Mouse (Mus musculus): ENCODE measurements around the gene Pccb. TPM values are rescaled to one million over a fixed set of nuclear protein-coding genes. Genes with fewer than 3 reads are reported as not detected.

The Pccb gene
- polyA plus RNA-seq, 1 experiment, result 63.8 TPM

- Histone ChIP-seq H3K4me3 (replicated peaks; ENCODE audit: extremely low read depth, low read depth, low read length) (peak within 1 kb of the TSS; percentile 96), H3K4me1 (ENCODE audit: control insufficient read depth, insufficient read depth, low read length) (peaks cover 6% of the 10 kb centered on the region)
- peak; percentile 89; the same call in 1 of the 2 replicates for TF ChIP-seq POLR2A (IDR thresholded peaks at IDR 0.05; ENCODE audit: borderline replicate concordance, extremely low read depth, low read depth, low read length)
- no peak for TF ChIP-seq CTCF (IDR thresholded peaks at IDR 0.05; ENCODE audit: insufficient read depth, low read length)
- DNase-seq, result no peak
- under 1% methylated on average over 43 of the region's 43 CpGs for WGBS
Observed at GRCm38 (mm10) chr9:101073987-101074331, 39.3 kb upstream of the Pccb start, which contains the start of gene Msl2. Msl2 (plus strand) TSS chr9:101074101.

DNA sequence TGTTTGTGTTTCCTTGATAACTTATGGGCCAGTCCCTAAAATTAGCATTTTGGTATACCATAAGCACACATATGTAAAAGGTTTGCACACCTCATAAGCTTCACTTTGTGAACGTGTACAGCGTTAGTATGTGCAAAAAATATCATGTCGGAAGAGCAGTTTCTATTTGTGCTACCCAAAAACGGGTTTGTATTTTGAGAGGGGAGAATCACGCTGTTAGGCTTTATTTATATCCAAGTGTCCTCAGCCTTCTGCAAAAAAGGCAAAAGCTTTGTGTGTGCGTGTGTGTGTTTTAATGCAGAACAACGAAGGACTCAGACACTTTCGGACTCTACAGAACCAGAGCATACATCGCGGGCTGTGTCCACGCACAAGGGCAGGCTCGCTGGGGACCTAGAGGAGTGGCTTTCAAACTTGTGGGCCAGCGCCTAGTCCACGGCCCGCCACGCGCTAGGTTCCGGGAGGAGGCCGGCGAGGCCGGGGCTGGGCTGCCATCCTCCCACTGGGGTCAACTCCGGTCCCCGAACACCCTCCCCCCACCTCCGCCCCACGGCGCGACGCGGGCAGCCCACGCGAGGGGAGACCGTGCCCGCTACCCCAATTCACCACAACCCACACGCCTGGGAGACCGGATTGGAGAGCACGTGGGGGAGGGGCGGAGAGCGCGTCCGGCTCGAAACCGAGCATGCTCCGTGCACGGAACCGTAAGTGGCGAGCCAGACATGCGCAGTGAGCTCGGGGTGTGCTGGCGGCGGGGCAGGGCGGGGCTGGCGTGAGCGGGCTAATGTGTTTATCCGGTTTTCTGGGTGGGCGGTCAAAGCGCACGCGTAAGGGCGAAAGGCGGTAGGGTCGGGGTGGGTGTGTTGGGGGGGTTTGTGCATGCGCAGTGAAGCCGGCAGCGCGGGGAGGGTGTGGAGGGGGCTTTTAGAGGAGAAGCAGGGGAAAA is 38.6 kb upstream of the Pccb start:
- no peak for TF ChIP-seq CTCF (IDR thresholded peaks at IDR 0.05; ENCODE audit: insufficient read depth, low read length)
- TF ChIP-seq POLR2A (IDR thresholded peaks at IDR 0.05; ENCODE audit: borderline replicate concordance, extremely low read depth, low read depth, low read length), result peak; percentile 77
- peaks cover 3% of the 10 kb centered on the region for H3K4me1 ChIP-seq (ENCODE audit: control insufficient read depth, insufficient read depth, low read length)
- peak; percentile 99 for DNase-seq
- under 1% methylated on average over 64 of the region's 65 CpGs for WGBS
- H3K4me3 ChIP-seq (replicated peaks; ENCODE audit: extremely low read depth, low read depth, low read length), result peak overlapping the region; percentile 96

- TF ChIP-seq CTCF (IDR thresholded peaks at IDR 0.05; ENCODE audit: insufficient read depth, low read length) (no peak), POLR2A (IDR thresholded peaks at IDR 0.05; ENCODE audit: borderline replicate concordance, extremely low read depth, low read depth, low read length) (no peak)
- no peak for DNase-seq
- Histone ChIP-seq H3K4me3 (replicated peaks; ENCODE audit: extremely low read depth, low read depth, low read length) (no peak overlapping the region), H3K4me1 (ENCODE audit: control insufficient read depth, insufficient read depth, low read length) (peaks cover 1% of the 10 kb centered on the region)
- 41% methylated on average over 5 of the region's 5 CpGs for WGBS
Observed at GRCm38 (mm10) chr9:101072506-101072905, 37.8 kb upstream of the Pccb start.

DNA sequence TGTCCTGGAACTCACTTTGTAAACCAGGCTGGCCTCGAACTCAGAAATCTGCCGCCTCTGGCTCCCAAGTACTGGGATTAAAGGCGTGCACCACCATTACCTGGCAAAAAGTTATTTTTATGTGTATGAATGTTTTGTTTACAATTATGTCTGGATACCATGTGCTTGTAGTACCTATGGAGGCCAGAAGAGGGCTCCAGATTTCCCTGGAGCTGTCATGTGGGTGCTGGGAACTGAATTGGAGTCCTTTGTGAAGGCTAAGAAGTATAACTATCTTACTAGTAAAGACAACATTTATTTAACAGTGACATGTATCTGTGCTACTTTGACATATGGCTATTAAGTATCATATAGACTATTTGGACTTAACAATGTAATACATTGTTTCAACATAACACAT is 35.1 kb upstream of the Pccb start:
- DNase-seq, result no peak
- 99% methylated on average over 3 of the region's 3 CpGs for WGBS
- TF ChIP-seq CTCF (IDR thresholded peaks at IDR 0.05; ENCODE audit: insufficient read depth, low read length), result no peak
- no peak for TF ChIP-seq POLR2A (IDR thresholded peaks at IDR 0.05; ENCODE audit: borderline replicate concordance, extremely low read depth, low read depth, low read length)

DNA sequence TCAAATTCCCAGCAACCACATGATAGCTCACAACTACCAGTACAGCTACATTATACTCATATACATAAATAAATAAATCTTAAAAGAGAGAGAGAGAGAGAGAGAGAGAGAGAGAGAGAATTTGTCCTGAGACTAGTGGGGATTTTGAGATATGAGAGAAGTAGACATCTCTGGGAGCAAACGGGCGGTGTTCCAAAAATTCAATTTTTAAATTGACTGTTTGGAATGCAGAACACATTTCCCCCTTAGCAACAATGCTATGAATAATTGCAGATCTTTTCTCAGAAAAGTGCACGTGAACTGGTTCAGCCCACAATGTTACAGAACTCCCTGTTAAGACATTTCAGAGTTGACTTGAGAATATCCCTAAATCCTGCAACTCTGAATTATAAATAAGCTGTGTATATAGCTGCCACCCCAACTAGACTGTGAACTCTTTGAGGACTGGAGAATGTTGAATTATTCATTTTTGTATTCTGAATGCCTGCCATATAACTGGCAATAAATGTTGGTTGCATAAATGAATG is 30.4 kb upstream of the Pccb start:
- no peak for DNase-seq
- Histone ChIP-seq H3K4me3 (replicated peaks; ENCODE audit: extremely low read depth, low read depth, low read length) (no peak overlapping the region), H3K4me1 (ENCODE audit: control insufficient read depth, insufficient read depth, low read length) (no peaks in the 10 kb centered on the region)
- 77% methylated on average over 3 of the region's 3 CpGs for WGBS
- TF ChIP-seq POLR2A (IDR thresholded peaks at IDR 0.05; ENCODE audit: borderline replicate concordance, extremely low read depth, low read depth, low read length) (no peak), CTCF (IDR thresholded peaks at IDR 0.05; ENCODE audit: insufficient read depth, low read length) (no peak)

More for the DNA sequence above, 35.1 kb upstream of the Pccb start:
- Histone ChIP-seq H3K4me3 (replicated peaks; ENCODE audit: extremely low read depth, low read depth, low read length) (no peak overlapping the region), H3K4me1 (ENCODE audit: control insufficient read depth, insufficient read depth, low read length) (no peaks in the 10 kb centered on the region)

- no peak for DNase-seq
- Histone ChIP-seq H3K4me1 (ENCODE audit: control insufficient read depth, insufficient read depth, low read length) (no peaks in the 10 kb centered on the region), H3K4me3 (replicated peaks; ENCODE audit: extremely low read depth, low read depth, low read length) (no peak overlapping the region)
- WGBS, result 54% methylated on average over 6 of the region's 6 CpGs
- no peak for TF ChIP-seq POLR2A (IDR thresholded peaks at IDR 0.05; ENCODE audit: borderline replicate concordance, extremely low read depth, low read depth, low read length)
- no peak for TF ChIP-seq CTCF (IDR thresholded peaks at IDR 0.05; ENCODE audit: insufficient read depth, low read length)
Observed at GRCm38 (mm10) chr9:101062253-101062780, 27.6 kb upstream of the Pccb start.

DNA sequence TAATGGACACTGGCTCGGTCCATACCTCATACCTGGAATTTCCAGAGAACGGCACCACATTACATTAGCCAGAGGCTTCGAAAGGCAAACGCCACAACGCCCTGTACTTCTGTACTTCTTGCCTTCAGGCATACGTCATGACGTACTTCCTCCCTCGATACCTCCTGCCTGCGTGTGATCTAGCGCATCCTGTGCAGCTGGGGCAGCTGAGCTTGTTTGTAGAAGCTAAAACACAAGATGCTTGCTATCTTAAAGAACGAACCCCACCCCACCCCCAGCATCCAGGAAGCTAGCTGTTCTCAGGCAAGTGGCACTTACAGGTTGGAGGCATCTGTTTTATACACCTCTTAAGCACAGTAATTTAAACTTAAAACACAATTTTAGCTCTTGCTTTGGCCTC is 26.3 kb upstream of the Pccb start:
- no peaks in the 10 kb centered on the region for H3K4me1 ChIP-seq (ENCODE audit: control insufficient read depth, insufficient read depth, low read length)
- DNase-seq, result no peak
- TF ChIP-seq CTCF (IDR thresholded peaks at IDR 0.05; ENCODE audit: insufficient read depth, low read length) (no peak), POLR2A (IDR thresholded peaks at IDR 0.05; ENCODE audit: borderline replicate concordance, extremely low read depth, low read depth, low read length) (no peak)
- 49% methylated on average over 11 of the region's 11 CpGs for WGBS
- H3K4me3 ChIP-seq (replicated peaks; ENCODE audit: extremely low read depth, low read depth, low read length), result no peak overlapping the region

DNA sequence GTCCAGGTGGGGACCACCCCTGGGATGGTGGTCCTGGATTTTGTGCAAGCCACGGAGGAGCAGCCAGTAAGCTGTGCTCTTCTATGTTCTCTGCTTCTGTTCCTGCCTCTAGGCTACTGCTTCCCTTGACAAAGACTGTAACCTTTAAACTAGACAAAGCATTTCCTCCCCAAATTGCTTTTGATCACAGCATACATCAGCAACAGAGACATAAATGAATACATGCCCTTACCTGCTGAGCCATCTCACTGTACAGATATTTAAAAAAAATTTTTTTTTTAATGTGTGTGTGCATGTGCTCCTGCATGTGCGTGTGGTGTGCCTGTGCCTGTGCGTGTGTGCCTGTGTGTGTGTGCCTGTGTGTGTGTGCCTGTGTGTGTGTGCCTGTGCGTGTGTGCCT is 22.5 kb upstream of the Pccb start:
- 91% methylated on average over 4 of the region's 4 CpGs for WGBS
- Histone ChIP-seq H3K4me3 (replicated peaks; ENCODE audit: extremely low read depth, low read depth, low read length) (no peak overlapping the region), H3K4me1 (ENCODE audit: control insufficient read depth, insufficient read depth, low read length) (no peaks in the 10 kb centered on the region)
- DNase-seq, result no peak
- TF ChIP-seq POLR2A (IDR thresholded peaks at IDR 0.05; ENCODE audit: borderline replicate concordance, extremely low read depth, low read depth, low read length), result no peak
- TF ChIP-seq CTCF (IDR thresholded peaks at IDR 0.05; ENCODE audit: insufficient read depth, low read length), result no peak

GRCm38 (mm10) chr9:101053279-101053678 is 18.6 kb upstream of the Pccb start:
- Histone ChIP-seq H3K4me3 (replicated peaks; ENCODE audit: extremely low read depth, low read depth, low read length) (no peak overlapping the region), H3K4me1 (ENCODE audit: control insufficient read depth, insufficient read depth, low read length) (no peaks in the 10 kb centered on the region)
- TF ChIP-seq CTCF (IDR thresholded peaks at IDR 0.05; ENCODE audit: insufficient read depth, low read length) (no peak), POLR2A (IDR thresholded peaks at IDR 0.05; ENCODE audit: borderline replicate concordance, extremely low read depth, low read depth, low read length) (no peak)
- DNase-seq, result no peak
- 78% methylated on average over 14 of the region's 14 CpGs for WGBS
